Mouse (Mus musculus): ENCODE results near the gene Camk2b. TPM values are rescaled to one million over a fixed set of nuclear protein-coding genes. Genes with fewer than 3 reads are reported as not detected.

Gene Camk2b
- polyA plus RNA-seq, 2 experiments: 0.40 to 0.55 TPM

DNA sequence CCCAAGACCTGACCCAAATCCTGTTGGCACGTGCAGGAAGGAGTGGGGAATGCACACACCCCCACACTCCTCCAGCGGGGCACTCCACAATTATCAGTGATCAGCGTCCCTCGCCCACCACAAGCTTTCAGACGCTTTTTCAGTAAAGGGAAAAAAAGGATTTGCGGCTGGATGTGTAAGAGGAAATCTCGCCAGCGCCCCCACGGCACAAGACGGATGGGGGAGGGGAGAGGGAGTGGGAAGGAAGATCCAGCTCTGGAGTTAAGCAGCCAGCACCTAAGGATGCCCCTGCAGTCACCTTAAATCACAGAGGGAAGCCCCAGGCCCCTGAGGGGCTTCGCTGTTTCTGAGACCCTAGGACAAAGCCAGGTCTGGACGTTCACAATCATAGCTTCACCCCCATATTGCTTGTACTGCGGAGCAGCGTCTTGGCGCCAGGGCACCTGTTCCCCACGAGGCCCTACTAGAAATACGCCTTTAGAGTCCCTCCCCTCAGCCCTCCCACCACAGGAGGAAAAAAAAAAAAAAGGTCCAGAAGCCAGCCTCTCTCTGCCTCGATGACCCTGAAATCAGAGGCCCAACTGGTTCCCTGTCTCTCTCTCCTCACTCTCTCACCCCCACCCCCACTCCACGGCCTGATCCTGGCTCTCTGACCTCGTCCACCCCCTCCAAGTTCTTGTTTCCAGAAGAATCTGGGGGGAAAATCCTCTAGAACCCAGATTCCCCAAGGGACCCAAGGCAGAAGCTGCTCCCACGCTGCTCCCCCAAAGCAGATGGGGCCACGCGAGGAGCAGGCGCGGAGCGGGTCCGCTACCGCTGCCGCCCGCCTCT, 1.7 kb downstream of the Camk2b start:
- WGBS (ENCODE audit: insufficient replicate concordance): 7% methylated on average over 30 of the region's 30 CpGs
- Histone ChIP-seq H3K4me1 (replicated peaks; ENCODE audit: control insufficient read depth in 2 of 2, insufficient read depth in 2 of 2, low read length in 1 of 2) (no peaks in the 10 kb centered on the region), H3K9me3 (ENCODE audit: control insufficient read depth, low read length) (no peaks in the 10 kb centered on the region), H3K4me2 (ENCODE audit: low read depth) (peak overlapping the region; percentile 45), H3K27me3 (ENCODE audit: control insufficient read depth, insufficient read depth, low read length) (peaks cover 47% of the 10 kb centered on the region), H3K4me3 (ENCODE audit: insufficient read depth in 1 of 2, low read depth in 2 of 2, low read length in 2 of 2) (peak overlapping the region in 1 of 2 experiments; percentile 41; a peak in 1 of 4 replicates), H3K27ac (no peak overlapping the region), H3K36me3 (replicated peaks; ENCODE audit: control insufficient read depth, insufficient read depth, low read depth) (no peaks in the 10 kb centered on the region), H3K9ac (replicated peaks) (no peak overlapping the region)
- TF ChIP-seq EP300 (IDR thresholded peaks at IDR 0.05; ENCODE audit: low read depth): no peak
- TF ChIP-seq CTCF (IDR thresholded peaks at IDR 0.05; ENCODE audit: low read depth): no peak
- no peak for DNase-seq (ENCODE audit: low read depth in 3 of 3, low spot score in 3 of 3)
- ATAC-seq (ENCODE audit: insufficient read depth): no peak

DNA sequence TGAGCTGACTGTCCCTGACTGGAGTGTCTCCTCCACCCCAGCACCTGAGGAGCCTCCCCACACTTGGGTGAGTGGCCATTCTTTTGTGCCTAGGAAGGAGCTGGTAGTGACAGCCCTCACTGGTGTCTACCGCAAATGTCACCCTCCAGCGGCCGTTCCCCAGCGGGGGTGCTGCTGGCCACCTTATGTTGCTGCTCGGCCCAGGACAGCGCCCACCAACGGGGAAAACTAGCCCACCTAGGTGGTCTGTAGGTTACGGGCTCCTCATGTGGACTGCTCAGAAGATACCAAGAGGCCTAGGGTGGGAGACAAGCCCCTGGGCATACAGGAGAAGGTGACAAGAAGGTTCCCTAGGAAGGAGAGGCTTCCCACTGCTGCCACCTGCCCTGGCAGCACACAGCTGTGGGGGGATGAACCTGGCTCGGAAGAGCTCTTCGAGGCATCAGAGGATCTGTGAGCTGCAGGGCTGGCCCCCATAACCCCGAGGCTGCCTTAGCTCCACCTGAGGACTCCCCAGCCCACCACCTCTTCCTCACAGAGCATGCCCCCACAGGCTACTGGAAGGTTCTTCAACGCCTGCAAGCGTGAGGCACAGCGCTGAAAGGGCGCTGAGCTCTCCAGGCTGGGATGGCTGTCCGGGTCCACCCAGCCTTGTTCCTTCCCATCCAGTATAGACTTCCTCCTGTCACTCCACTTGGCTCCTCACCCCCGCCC, 2.5 kb downstream of the Camk2b start:
- ATAC-seq (ENCODE audit: insufficient read depth): no peak
- Histone ChIP-seq H3K9me3 (ENCODE audit: control insufficient read depth, low read length) (no peaks in the 10 kb centered on the region), H3K4me3 (ENCODE audit: insufficient read depth in 1 of 2, low read depth in 2 of 2, low read length in 2 of 2) (no peak overlapping the region), H3K4me2 (ENCODE audit: low read depth) (no peak overlapping the region), H3K9ac (replicated peaks) (no peak overlapping the region), H3K27ac (no peak overlapping the region), H3K4me1 (replicated peaks; ENCODE audit: control insufficient read depth in 2 of 2, insufficient read depth in 2 of 2, low read length in 1 of 2) (no peaks in the 10 kb centered on the region), H3K27me3 (ENCODE audit: control insufficient read depth, insufficient read depth, low read length) (peaks cover 47% of the 10 kb centered on the region), H3K36me3 (replicated peaks; ENCODE audit: control insufficient read depth, insufficient read depth, low read depth) (no peaks in the 10 kb centered on the region)
- 45% methylated on average over 17 of the region's 17 CpGs for WGBS (ENCODE audit: insufficient replicate concordance)
- TF ChIP-seq CTCF (IDR thresholded peaks at IDR 0.05; ENCODE audit: low read depth) (no peak), EP300 (IDR thresholded peaks at IDR 0.05; ENCODE audit: low read depth) (no peak)
- DNase-seq (ENCODE audit: low read depth in 3 of 3, low spot score in 3 of 3): no peak

DNA sequence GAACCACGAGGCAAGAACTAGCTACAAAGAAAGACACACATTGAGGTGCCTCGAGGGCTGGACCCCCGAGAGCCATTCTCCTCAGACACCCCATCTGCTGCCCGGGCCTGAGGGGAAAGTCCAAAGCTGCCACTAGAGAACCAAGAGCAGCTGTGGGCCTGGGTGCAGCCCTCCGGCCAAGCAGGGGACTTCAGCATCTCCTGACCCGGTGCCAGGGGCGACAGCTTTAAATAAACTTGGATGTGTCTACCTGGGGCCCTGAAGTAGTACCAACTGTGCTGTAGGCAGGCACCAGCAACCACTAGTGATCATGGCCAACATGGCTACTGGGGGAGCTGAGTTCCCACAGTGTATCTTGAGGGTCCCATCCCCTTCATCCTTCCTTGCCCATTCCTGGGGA, 3.1 kb downstream of the Camk2b start:
- Histone ChIP-seq H3K27ac (no peak overlapping the region), H3K27me3 (ENCODE audit: control insufficient read depth, insufficient read depth, low read length) (peaks cover 44% of the 10 kb centered on the region), H3K4me1 (replicated peaks; ENCODE audit: control insufficient read depth in 2 of 2, insufficient read depth in 2 of 2, low read length in 1 of 2) (no peaks in the 10 kb centered on the region), H3K9me3 (ENCODE audit: control insufficient read depth, low read length) (no peaks in the 10 kb centered on the region), H3K4me3 (ENCODE audit: insufficient read depth in 1 of 2, low read depth in 2 of 2, low read length in 2 of 2) (no peak overlapping the region), H3K9ac (replicated peaks) (no peak overlapping the region), H3K4me2 (ENCODE audit: low read depth) (no peak overlapping the region), H3K36me3 (replicated peaks; ENCODE audit: control insufficient read depth, insufficient read depth, low read depth) (no peaks in the 10 kb centered on the region)
- DNase-seq (ENCODE audit: low read depth in 3 of 3, low spot score in 3 of 3): no peak
- 65% methylated on average over 7 of the region's 7 CpGs for WGBS (ENCODE audit: insufficient replicate concordance)
- ATAC-seq (ENCODE audit: insufficient read depth): no peak
- TF ChIP-seq CTCF (IDR thresholded peaks at IDR 0.05; ENCODE audit: low read depth): no peak

DNA sequence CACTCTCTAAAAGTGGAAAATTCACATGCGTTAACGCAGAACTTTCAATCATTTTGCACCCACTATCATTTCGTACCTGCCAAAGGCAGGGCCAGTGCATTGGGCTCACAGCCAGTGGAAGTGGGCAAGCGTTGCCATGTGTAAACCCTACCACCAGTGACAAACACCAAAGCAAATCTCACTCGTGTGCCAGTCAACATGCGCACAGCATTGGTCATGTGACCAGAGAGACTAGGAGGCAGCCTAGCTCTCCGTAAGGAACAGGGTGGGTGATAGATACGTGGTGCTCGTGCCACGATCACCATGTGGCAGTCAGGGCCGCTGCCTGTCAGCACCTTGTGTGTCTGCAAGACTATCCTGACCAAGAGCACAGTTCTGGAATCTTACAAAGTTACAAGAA, 3.8 kb downstream of the Camk2b start:
- TF ChIP-seq EP300 (IDR thresholded peaks at IDR 0.05; ENCODE audit: low read depth) (no peak), CTCF (IDR thresholded peaks at IDR 0.05; ENCODE audit: low read depth) (no peak)
- no peak for ATAC-seq (ENCODE audit: insufficient read depth)
- no peaks in the 10 kb centered on the region for H3K4me1 ChIP-seq (replicated peaks; ENCODE audit: control insufficient read depth in 2 of 2, insufficient read depth in 2 of 2, low read length in 1 of 2)

DNA sequence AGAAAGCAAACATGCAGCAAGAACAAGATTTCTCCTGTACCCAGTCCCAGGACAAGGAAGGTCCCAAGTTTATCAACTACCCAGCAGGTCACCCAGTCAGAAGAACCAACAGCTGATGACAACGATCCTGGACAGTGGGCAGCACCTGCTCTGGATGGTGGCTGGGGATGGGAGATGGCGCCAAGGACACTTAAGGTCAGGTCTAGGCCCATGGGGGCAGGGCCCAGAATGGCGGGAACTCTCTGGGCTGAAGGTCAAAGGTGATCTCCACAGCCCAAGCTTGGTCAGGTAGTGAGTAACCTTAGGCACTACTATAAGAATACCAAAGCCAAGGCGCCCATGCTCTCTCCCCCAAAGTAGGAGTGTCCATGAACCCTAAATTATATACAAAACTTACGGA, 4.3 kb downstream of the Camk2b start:
- no peaks in the 10 kb centered on the region for H3K9me3 ChIP-seq (ENCODE audit: control insufficient read depth, low read length)
- H3K27me3 ChIP-seq (ENCODE audit: control insufficient read depth, insufficient read depth, low read length): peaks cover 32% of the 10 kb centered on the region
- DNase-seq (ENCODE audit: low read depth in 3 of 3, low spot score in 3 of 3) (no peak), ATAC-seq (ENCODE audit: insufficient read depth) (no peak)
- TF ChIP-seq EP300 (IDR thresholded peaks at IDR 0.05; ENCODE audit: low read depth) (no peak), CTCF (IDR thresholded peaks at IDR 0.05; ENCODE audit: low read depth) (no peak)
- H3K36me3 ChIP-seq (replicated peaks; ENCODE audit: control insufficient read depth, insufficient read depth, low read depth): no peaks in the 10 kb centered on the region
- no peak overlapping the region for H3K27ac ChIP-seq
- H3K4me3 ChIP-seq (ENCODE audit: insufficient read depth in 1 of 2, low read depth in 2 of 2, low read length in 2 of 2): no peak overlapping the region
- H3K4me1 ChIP-seq (replicated peaks; ENCODE audit: control insufficient read depth in 2 of 2, insufficient read depth in 2 of 2, low read length in 1 of 2): no peaks in the 10 kb centered on the region
- no peak overlapping the region for H3K4me2 ChIP-seq (ENCODE audit: low read depth)
- 56% methylated on average over 5 of the region's 5 CpGs for WGBS (ENCODE audit: insufficient replicate concordance)
- H3K9ac ChIP-seq (replicated peaks): no peak overlapping the region

More for the DNA sequence above, 3.8 kb downstream of the Camk2b start:
- no peaks in the 10 kb centered on the region for H3K9me3 ChIP-seq (ENCODE audit: control insufficient read depth, low read length)
- H3K9ac ChIP-seq (replicated peaks): no peak overlapping the region
- no peak overlapping the region for H3K4me3 ChIP-seq (ENCODE audit: insufficient read depth in 1 of 2, low read depth in 2 of 2, low read length in 2 of 2)
- no peak overlapping the region for H3K4me2 ChIP-seq (ENCODE audit: low read depth)
- H3K27ac ChIP-seq: no peak overlapping the region
- no peak for DNase-seq (ENCODE audit: low read depth in 3 of 3, low spot score in 3 of 3)
- 68% methylated on average over 11 of the region's 11 CpGs for WGBS (ENCODE audit: insufficient replicate concordance)
- no peaks in the 10 kb centered on the region for H3K36me3 ChIP-seq (replicated peaks; ENCODE audit: control insufficient read depth, insufficient read depth, low read depth)
- peaks cover 37% of the 10 kb centered on the region for H3K27me3 ChIP-seq (ENCODE audit: control insufficient read depth, insufficient read depth, low read length)
